Mouse (Mus musculus) liver, embryonic 14.5 days (tissue): ENCODE data around the gene Kif5c.

Experiments
- CTCF ChIP-seq: IDR thresholded peaks from 2 replicates; pipeline ENCODE4 v1.5.1; 2016; ENCODE audit warnings: antibody characterized with exemption, low read depth, control low read depth
- EP300 ChIP-seq: IDR thresholded peaks from 2 replicates; pipeline ENCODE4 v1.6.1; 2016; ENCODE audit warnings: antibody characterized with exemption, low read depth

- TF ChIP-seq CTCF = no peak
- TF ChIP-seq EP300 = no peak
Measured at GRCm38 (mm10) chr2:49657666-49658065, 38.6 kb downstream of the Kif5c start.
